Mouse (Mus musculus) G1E (cell line): Measurements from ENCODE around the gene Doc2a.

Source experiments
- CTCF ChIP-seq: IDR thresholded peaks from 2 replicates; pipeline ENCODE4 v1.5.1; 2012; ENCODE audit warnings: low read depth, low read length, inconsistent platforms, mixed read lengths
- GATA2 ChIP-seq: IDR thresholded peaks from 2 replicates; pipeline ENCODE4 v1.6.1; 2012; ENCODE audit warnings: low read depth, low read length, inconsistent platforms, borderline replicate concordance
- POLR2AphosphoS5 ChIP-seq: IDR thresholded peaks from 2 replicates; pipeline ENCODE4 v1.6.1; 2012; ENCODE audit warnings: low read depth, low read length, inconsistent platforms; ENCODE audit not compliant: insufficient replicate concordance
- TAL1 ChIP-seq: conservative IDR thresholded peaks from 2 replicates; pipeline ENCODE4 v1.6.1; 2012; ENCODE audit warnings: low read depth, low read length, inconsistent platforms, mixed read lengths

GRCm38 (mm10) chr7:126799050-126799467, 48.2 kb upstream of the Doc2a start:
- TF ChIP-seq CTCF (no peak), TAL1 (no peak), POLR2AphosphoS5 (no peak), GATA2 (no peak)
